Mouse (Mus musculus): ENCODE measurements around the gene Fbln5. TPM values are rescaled to one million over a fixed set of nuclear protein-coding genes. Genes with fewer than 3 reads are reported as not detected.
A peak's percentile ranks its signal among the peaks of the same experiment; 100 is the strongest.

Fbln5 gene
- polyA plus RNA-seq, 1 experiment from 2014 or later, result 1.5 TPM

DNA sequence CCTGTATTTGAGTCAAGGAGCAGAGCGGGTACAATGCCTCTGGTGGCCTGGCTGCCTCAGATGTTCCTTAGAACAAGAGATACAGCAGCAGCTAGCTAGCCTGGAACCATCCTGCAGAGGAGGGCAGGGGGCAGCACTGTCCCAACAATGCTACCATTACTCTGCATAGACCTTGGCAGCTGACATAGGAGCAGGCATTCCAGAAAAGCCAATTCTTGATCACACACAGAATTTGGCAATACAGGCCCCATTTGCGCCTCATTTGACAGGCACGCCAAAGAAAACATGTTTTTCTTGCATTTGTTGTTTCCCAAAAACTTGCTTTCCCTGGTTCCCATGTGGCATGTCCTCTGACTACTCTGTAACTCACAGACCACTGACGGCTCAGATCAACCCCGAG, 56.8 kb downstream of the Fbln5 start:
- Histone ChIP-seq H3K27ac (no peak overlapping the region), H3K79me2 (ENCODE audit: inconsistent target) (no peaks in the 10 kb centered on the region), H3K4me3 (ENCODE audit: inconsistent target) (no peak overlapping the region), H3K36me3 (ENCODE audit: inconsistent target) (no peaks in the 10 kb centered on the region)
- WGBS (ENCODE audit: missing documents), result 94% methylated on average over 5 of the region's 5 CpGs

GRCm38 (mm10) chr12:101759440-101760045, 59.3 kb downstream of the Fbln5 start:
- Histone ChIP-seq H3K36me3 (ENCODE audit: inconsistent target) (no peaks in the 10 kb centered on the region), H3K4me3 (ENCODE audit: inconsistent target) (no peak overlapping the region), H3K79me2 (ENCODE audit: inconsistent target) (no peaks in the 10 kb centered on the region), H3K27ac (no peak overlapping the region)
- 64% methylated on average over 6 of the region's 6 CpGs for WGBS (ENCODE audit: missing documents)

- Histone ChIP-seq H3K36me3 (ENCODE audit: inconsistent target) (no peaks in the 10 kb centered on the region), H3K79me2 (ENCODE audit: inconsistent target) (no peaks in the 10 kb centered on the region), H3K4me3 (ENCODE audit: inconsistent target) (no peak overlapping the region), H3K27ac (no peak overlapping the region)
Observed at GRCm38 (mm10) chr12:101758698-101759097, 60.2 kb downstream of the Fbln5 start.

- Histone ChIP-seq H3K27ac (no peak overlapping the region), H3K79me2 (ENCODE audit: inconsistent target) (no peaks in the 10 kb centered on the region), H3K4me3 (ENCODE audit: inconsistent target) (no peak overlapping the region), H3K36me3 (ENCODE audit: inconsistent target) (no peaks in the 10 kb centered on the region)
- 83% methylated on average over 2 of the region's 2 CpGs for WGBS (ENCODE audit: missing documents)
Observed at GRCm38 (mm10) chr12:101742375-101742774, 76.5 kb downstream of the Fbln5 start.

DNA sequence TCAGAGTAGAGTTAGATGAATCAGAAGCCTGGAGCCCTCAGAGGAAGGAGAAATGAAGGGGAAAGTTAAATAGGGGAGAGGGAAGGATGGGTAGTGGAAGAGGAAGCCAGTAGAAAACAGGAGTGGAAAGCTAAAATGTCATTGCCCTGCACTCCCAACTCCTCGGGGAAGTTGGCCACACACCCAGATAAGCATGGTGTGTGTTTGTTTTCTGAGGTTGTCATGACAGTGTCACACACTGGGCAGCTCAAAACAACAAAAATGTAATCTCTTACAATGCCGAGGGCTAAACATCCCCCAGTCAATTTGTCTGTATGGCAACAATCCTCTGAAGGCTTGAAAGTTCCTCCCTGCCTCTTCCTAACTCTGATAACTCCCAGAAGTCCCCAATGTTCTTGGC, 78.4 kb downstream of the Fbln5 start:
- H3K4me3 ChIP-seq (ENCODE audit: inconsistent target), result no peak overlapping the region
- H3K36me3 ChIP-seq (ENCODE audit: inconsistent target), result no peaks in the 10 kb centered on the region
- 51% methylated on average over 2 of the region's 2 CpGs for WGBS (ENCODE audit: missing documents)
- no peak overlapping the region for H3K27ac ChIP-seq
- no peaks in the 10 kb centered on the region for H3K79me2 ChIP-seq (ENCODE audit: inconsistent target)

GRCm38 (mm10) chr12:101740045-101740444, 78.8 kb downstream of the Fbln5 start:
- no peaks in the 10 kb centered on the region for H3K79me2 ChIP-seq (ENCODE audit: inconsistent target)
- no peak overlapping the region for H3K27ac ChIP-seq
- no peak overlapping the region for H3K4me3 ChIP-seq (ENCODE audit: inconsistent target)
- 6% methylated on average over 2 of the region's 2 CpGs for WGBS (ENCODE audit: missing documents)
- H3K36me3 ChIP-seq (ENCODE audit: inconsistent target), result no peaks in the 10 kb centered on the region

DNA sequence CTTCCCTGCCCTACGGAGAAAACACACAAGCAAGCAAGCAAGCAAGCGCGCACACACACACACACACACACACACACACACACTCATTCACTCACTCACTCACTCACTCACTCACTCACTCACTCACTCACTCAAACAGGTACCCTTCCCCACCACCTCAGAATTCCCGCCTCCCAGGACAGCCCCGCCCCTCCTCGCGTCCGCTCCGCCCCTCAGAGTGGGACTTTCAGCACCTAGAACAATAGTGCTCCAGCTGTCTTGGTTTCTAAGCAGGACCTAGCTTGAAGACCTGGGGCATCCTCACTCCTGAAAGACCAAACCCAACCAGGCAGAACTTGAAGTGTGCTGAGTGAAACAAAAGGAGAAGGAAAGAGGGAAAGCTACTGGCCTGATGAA, 100.1 kb downstream of the Fbln5 start:
- no peak overlapping the region for H3K27ac ChIP-seq
- no peaks in the 10 kb centered on the region for H3K79me2 ChIP-seq (ENCODE audit: inconsistent target)
- WGBS (ENCODE audit: missing documents), result 0% methylated on average over 7 of the region's 9 CpGs
- H3K36me3 ChIP-seq (ENCODE audit: inconsistent target), result no peaks in the 10 kb centered on the region
- H3K4me3 ChIP-seq (ENCODE audit: inconsistent target), result peak overlapping the region; percentile 3; the same call in 1 of the 2 replicates

DNA sequence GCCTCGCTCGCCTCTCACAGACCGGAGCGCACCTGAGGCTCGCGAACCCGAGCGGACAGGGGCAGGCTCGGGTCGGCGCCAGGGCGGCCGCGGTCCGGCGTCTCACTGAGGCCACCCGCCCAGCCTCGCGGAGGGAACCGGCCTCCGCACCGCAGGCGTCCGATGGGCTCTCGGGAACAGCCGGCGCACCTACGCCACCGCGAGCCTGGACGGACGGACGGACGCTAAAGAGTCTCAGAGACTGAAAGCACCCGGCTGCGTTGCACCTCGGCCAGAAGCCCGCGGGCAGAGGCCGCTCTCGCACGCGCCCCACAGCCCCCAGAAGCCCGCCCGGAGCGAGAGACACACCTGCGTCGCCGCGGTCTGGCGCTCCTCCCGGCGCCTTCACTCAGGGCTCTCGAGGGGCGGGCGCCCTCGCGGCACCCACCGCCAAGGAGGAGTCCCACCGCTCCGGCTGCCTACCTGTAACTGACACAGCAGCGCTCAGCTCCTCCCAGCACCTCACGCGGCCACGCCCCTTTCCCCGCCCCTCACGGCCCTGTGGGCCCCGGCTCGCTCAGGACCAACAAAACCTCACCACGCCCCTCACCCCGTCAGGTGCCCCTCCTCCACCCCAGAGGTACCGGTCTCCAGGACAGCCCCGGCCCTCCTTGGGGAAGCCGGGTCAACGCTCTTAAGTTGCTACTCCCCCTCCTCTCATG, 100.7 kb downstream of the Fbln5 start, which contains the start of gene Tc2n:
Tc2n (minus strand) TSS at position 470 of the 701 bp plus-strand sequence.
- Histone ChIP-seq H3K4me3 (ENCODE audit: inconsistent target) (peak within 1 kb of the TSS; percentile 3; the same call in 1 of the 2 replicates), H3K79me2 (ENCODE audit: inconsistent target) (no peaks in the 10 kb centered on the region), H3K27ac (no peak within 1 kb of the TSS), H3K36me3 (ENCODE audit: inconsistent target) (no peaks in the 10 kb centered on the region)
- 2% methylated on average over 71 of the region's 75 CpGs for WGBS (ENCODE audit: missing documents)

DNA sequence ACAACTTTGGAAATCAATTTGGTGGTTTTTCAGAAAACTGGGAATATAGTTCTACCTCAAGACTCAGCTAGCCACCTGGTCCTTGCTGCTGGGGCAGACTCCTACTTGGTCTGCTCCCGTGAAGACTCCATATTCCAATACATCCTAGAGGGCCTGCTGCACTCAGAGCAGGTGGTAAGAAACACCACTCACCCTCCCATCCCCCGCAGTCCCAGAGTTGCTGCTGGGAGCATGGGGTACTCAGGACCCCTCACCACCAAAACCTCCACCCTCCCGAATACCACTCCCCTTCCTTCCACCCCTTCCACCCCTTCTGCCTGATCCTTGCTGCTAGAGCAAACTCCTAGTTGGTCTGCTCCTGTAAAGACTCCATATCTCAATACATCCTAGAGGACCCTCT, 119.7 kb downstream of the Fbln5 start:
- H3K4me3 ChIP-seq (ENCODE audit: inconsistent target), result no peak overlapping the region
- 100% methylated on average over 3 of the region's 3 CpGs for WGBS (ENCODE audit: missing documents)
- no peak overlapping the region for H3K27ac ChIP-seq
- no peaks in the 10 kb centered on the region for H3K36me3 ChIP-seq (ENCODE audit: inconsistent target)
- H3K79me2 ChIP-seq (ENCODE audit: inconsistent target), result no peaks in the 10 kb centered on the region

Other genes starting within 250 kb of the Fbln5 start
- not detected in 3 replicates for gene Tc2n, start 100.5 kb downstream of the Fbln5 start, polyA plus RNA-seq (2018)
- 13.0 to 19.5 TPM (median 17.7 TPM) in 3 replicates for gene Trip11, start 94.2 kb upstream of the Fbln5 start, polyA plus RNA-seq (2018)
- gene Atxn3, start 139.2 kb upstream of the Fbln5 start, polyA plus RNA-seq (2018), result 22.9 to 30.7 TPM (median 26.8 TPM) in 3 replicates
- 24.5 to 29.8 TPM (median 25.4 TPM) in 3 replicates for gene Cpsf2, start 156.9 kb upstream of the Fbln5 start, polyA plus RNA-seq (2018)